18 mouse cellular contexts compared by ENCODE assay signal in the genomic region with DNA sequence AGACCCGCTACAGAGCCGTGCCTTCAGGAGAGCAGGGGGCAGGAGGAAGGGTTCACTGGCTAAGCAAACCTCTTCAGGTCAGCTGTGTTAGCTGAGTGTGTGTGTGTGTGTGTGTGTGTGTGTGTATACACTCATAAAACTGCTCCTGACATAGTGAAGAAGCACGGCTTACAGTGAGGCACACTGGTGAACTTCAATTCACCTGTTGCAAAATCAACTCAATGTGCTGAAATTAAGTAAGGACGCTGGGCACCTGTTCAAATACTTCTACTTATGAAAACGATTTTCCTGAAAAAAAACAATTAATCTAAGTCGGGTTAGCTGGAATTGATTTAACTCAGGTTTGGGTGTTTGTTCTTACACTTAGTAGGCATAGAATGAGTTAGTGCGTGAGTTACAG.
DNase-seq lines count a peak whose midpoint lies in the region; ATAC-seq lines count a peak whose summit lies in the region.
"Had no signal": no experiment of that assay in that cellular context is flagged by ENCODE, and none has a peak within 500 bp of the region (broad histone marks: within the 10 kb centered on the region; RNA-seq: fewer than 3 reads in every experiment).

No protein-coding gene starts in this region.

- DNase-seq in fat pad, adult 2 months (ENCODE audit: extremely low read depth, low read depth, low spot score) = peak; percentile 78
- peak; percentile 41 for DNase-seq in lung, postnatal 10 days
- DNase-seq in retina, embryonic 14.5 days (ENCODE audit: low spot score) = no peak
- DNase-seq in frontal cortex, adult 2 months (ENCODE audit: extremely low spot score in 1 of 2, low spot score in 1 of 2) = no peak
- no peak for DNase-seq in embryonic facial prominence, embryonic 10.5 days (ENCODE audit: low spot score)
- DNase-seq: adrenal gland, postnatal 14 days; cerebellum, adult 8-10 months; kidney, adult 18-20 months; kidney, postnatal 4 days; layer of hippocampus, adult 9-11 months had no signal

- H3K9me3 ChIP-seq in intestine, embryonic 16.5 days (ENCODE audit: control insufficient read depth, low read length) = no peaks in the 10 kb centered on the region
- no peaks in the 10 kb centered on the region for H3K9me3 ChIP-seq in stomach, embryonic 15.5 days
- no peaks in the 10 kb centered on the region for H3K9me3 ChIP-seq in embryonic facial prominence, embryonic 10.5 days
- H3K9me3 ChIP-seq: forebrain, embryonic 12.5 days; neural tube, embryonic 13.5 days had no signal

- 66% methylated on average over 7 of the region's 7 CpGs for WGBS in intestine, embryonic 16.5 days
- 51% methylated on average over 7 of the region's 7 CpGs for WGBS in stomach, embryonic 15.5 days
- 84% methylated on average over 7 of the region's 7 CpGs for WGBS in embryonic facial prominence, embryonic 10.5 days

- no peak overlapping the region for H3K27ac ChIP-seq in intestine, embryonic 16.5 days (ENCODE audit: low read length)
- H3K27ac ChIP-seq in stomach, embryonic 15.5 days = peak overlapping the region; percentile 59; the same call in 1 of the 2 replicates
- H3K27ac ChIP-seq in embryonic facial prominence, embryonic 10.5 days (replicated peaks) = no peak overlapping the region
- H3K27ac ChIP-seq: forebrain, embryonic 12.5 days; hindbrain, postnatal 0 days; neural tube, embryonic 13.5 days had no signal

- H3K4me1 ChIP-seq in intestine, embryonic 16.5 days (ENCODE audit: control insufficient read depth, insufficient read depth, low read length) = no peaks in the 10 kb centered on the region
- H3K4me1 ChIP-seq in stomach, embryonic 15.5 days = peaks cover 4% of the 10 kb centered on the region; the same call in 1 of the 2 replicates
- H3K4me1 ChIP-seq in embryonic facial prominence, embryonic 10.5 days = peaks cover 2% of the 10 kb centered on the region; the same call in 1 of the 2 replicates
- H3K4me1 ChIP-seq: forebrain, embryonic 12.5 days; neural tube, embryonic 13.5 days had no signal

- no peak overlapping the region for H3K4me3 ChIP-seq in intestine, embryonic 16.5 days (ENCODE audit: low read length)
- no peak overlapping the region for H3K4me3 ChIP-seq in stomach, embryonic 15.5 days (replicated peaks)
- H3K4me3 ChIP-seq in embryonic facial prominence, embryonic 10.5 days = no peak overlapping the region
- H3K4me3 ChIP-seq: forebrain, embryonic 12.5 days; myocyte; neural tube, embryonic 13.5 days had no signal

- no peak overlapping the region for H3K4me2 ChIP-seq in intestine, embryonic 16.5 days (ENCODE audit: low read depth, low read length)
- no peak overlapping the region for H3K4me2 ChIP-seq in stomach, embryonic 15.5 days
- H3K4me2 ChIP-seq: forebrain, embryonic 12.5 days; heart, embryonic 11.5 days; neural tube, embryonic 13.5 days had no signal

- no peaks in the 10 kb centered on the region for H3K36me3 ChIP-seq in intestine, embryonic 16.5 days (ENCODE audit: control insufficient read depth, insufficient read depth, low read length)
- no peaks in the 10 kb centered on the region for H3K36me3 ChIP-seq in stomach, embryonic 15.5 days
- no peaks in the 10 kb centered on the region for H3K36me3 ChIP-seq in embryonic facial prominence, embryonic 10.5 days (replicated peaks)
- H3K36me3 ChIP-seq: forebrain, embryonic 12.5 days; neural tube, embryonic 13.5 days had no signal

- no peak overlapping the region for H3K9ac ChIP-seq in intestine, embryonic 16.5 days (ENCODE audit: low read depth, low read length)
- H3K9ac ChIP-seq in stomach, embryonic 15.5 days = no peak overlapping the region
- H3K9ac ChIP-seq: forebrain, embryonic 12.5 days; neural tube, embryonic 13.5 days had no signal

- ATAC-seq in intestine, embryonic 16.5 days = peak; percentile 45; the same call in 1 of the 2 replicates
- peak; percentile 7; the same call in 1 of the 2 replicates for ATAC-seq in stomach, embryonic 15.5 days (ENCODE audit: insufficient read depth, low FRiP score, low read depth)
- ATAC-seq: hindbrain, postnatal 0 days; midbrain, embryonic 16.5 days had no signal

- no peaks in the 10 kb centered on the region for H3K27me3 ChIP-seq in intestine, embryonic 16.5 days (replicated peaks; ENCODE audit: control insufficient read depth, insufficient read depth, low read length)
- no peaks in the 10 kb centered on the region for H3K27me3 ChIP-seq in stomach, embryonic 15.5 days (replicated peaks)
- H3K27me3 ChIP-seq in embryonic facial prominence, embryonic 10.5 days (replicated peaks; ENCODE audit: low read depth, poor library complexity, severe bottlenecking) = peaks cover 9% of the 10 kb centered on the region

Comparison
In these comparisons a context has a peak if more than half of its experiments do, and no peak if none do; other contexts are left out.
1. DNase-seq: peak in fat pad, adult 2 months (single experiment) and lung, postnatal 10 days (single experiment); none in retina, embryonic 14.5 days (single experiment), frontal cortex, adult 2 months (0 of 2) and embryonic facial prominence, embryonic 10.5 days (single experiment).